Mouse (Mus musculus) heart, embryonic 14.5 days (tissue): ENCODE data around the gene Bcl9l. TPM values are rescaled to one million over a fixed set of nuclear protein-coding genes. Genes with fewer than 3 reads are reported as not detected.

ENCODE experiments used
- ATAC-seq: fragments of 200-750 bp; cut with Nextera tagmentation; 2 replicates; pipeline ENCODE4 v1.8.0; 2017; ENCODE audit warnings: low read depth, moderate TSS enrichment; ENCODE audit not compliant: insufficient number of reproducible peaks, insufficient read depth, low FRiP score
- H3K27ac ChIP-seq, 2 experiments: fragments of 200-500 bp in 1 of 2; fragments of 300-500 bp in 1 of 2; sonication (generic) in 1 of 2; replicated peaks in 1 of 2; 2 replicates each; pipeline ENCODE4 v1.5.1; 2012 to 2014; ENCODE audit warnings: low read depth in 2 of 2, low read length in 2 of 2, control low read depth in 1 of 2, mild to moderate bottlenecking in 1 of 2, mixed read lengths in 1 of 2; ENCODE audit not compliant: control insufficient read depth in 1 of 2, insufficient read depth in 1 of 2
- H3K27me3 ChIP-seq: fragments of 300-500 bp; sonication (generic); 2 replicates; pipeline ENCODE4 v1.6.1; 2014; ENCODE audit warnings: mild to moderate bottlenecking, low read length, control low read depth; ENCODE audit not compliant: control insufficient read depth, insufficient read depth
- H3K36me3 ChIP-seq: fragments of 300-500 bp; sonication (generic); 2 replicates; pipeline ENCODE4 v1.6.1; 2014; ENCODE audit warnings: mild to moderate bottlenecking, control low read depth, low read length, mixed read lengths; ENCODE audit not compliant: control insufficient read depth, insufficient read depth
- H3K4me1 ChIP-seq, 2 experiments: fragments of 200-500 bp in 1 of 2; fragments of 300-500 bp in 1 of 2; sonication (generic) in 1 of 2; 2 replicates each; pipeline ENCODE4 v1.6.1; 2012 to 2014; ENCODE audit warnings: low read length in 2 of 2, control low read depth in 1 of 2, mixed read lengths in 1 of 2; ENCODE audit not compliant: control insufficient read depth in 2 of 2, insufficient read depth in 2 of 2
- H3K4me2 ChIP-seq: fragments of 300-500 bp; sonication (generic); 2 replicates; pipeline ENCODE4 v1.6.1; 2014; ENCODE audit warnings: mild to moderate bottlenecking, low read length
- H3K4me3 ChIP-seq, 2 experiments: fragments of 200-500 bp in 1 of 2; fragments of 300-500 bp in 1 of 2; sonication (generic) in 1 of 2; 2 replicates each; pipeline ENCODE4 v1.5.1; 2012 to 2014; ENCODE audit warnings: low read length in 2 of 2, mild to moderate bottlenecking in 2 of 2, control low read depth in 1 of 2, low read depth in 1 of 2, moderate library complexity in 1 of 2; ENCODE audit not compliant: control insufficient read depth in 1 of 2, insufficient read depth in 1 of 2
- H3K9ac ChIP-seq: fragments of 300-500 bp; sonication (generic); 2 replicates; pipeline ENCODE4 v1.6.1; 2014; ENCODE audit warnings: mild to moderate bottlenecking, low read length
- H3K9me3 ChIP-seq: fragments of 300-500 bp; sonication (generic); 2 replicates; pipeline ENCODE4 v1.6.1; 2016; ENCODE audit warnings: low read length, control low read depth; ENCODE audit not compliant: control insufficient read depth
- WGBS: fragments of 180-500 bp; shearing (Covaris S2); extraction: QIAGEN DNeasy Blood & Tissue Kit; methylation state at CpG from one replicate; pipeline ENCODE4 v1.1.7; 2014; 5-methylcytosine and 5-hydroxymethylcytosine counted together
- polyA plus RNA-seq: library from polyadenylated mRNA; unstranded; fragments of >200 nt; fragmentation: Nextera tagmentation; extraction: Ambion mirVana; gene quantifications from 2 replicates; pipeline ENCODE4 v1.2.1, GENCODE M21; 2014

Bcl9l gene
- polyA plus RNA-seq, 1 experiment from 2014 or later = 12.5 TPM

GRCm38 (mm10) chr9:44457035-44457742 lies 25.4 kb upstream of the Bcl9l start:
- Histone ChIP-seq H3K36me3 (no peaks in the 10 kb centered on the region), H3K27ac (no peak overlapping the region), H3K4me2 (no peak overlapping the region), H3K4me3 (no peak overlapping the region), H3K27me3 (peaks cover 29% of the 10 kb centered on the region), H3K4me1 (no peaks in the 10 kb centered on the region), H3K9ac (no peak overlapping the region), H3K9me3 (no peaks in the 10 kb centered on the region)
- 11% methylated on average over 11 of the region's 11 CpGs for WGBS
- ATAC-seq = no peak

GRCm38 (mm10) chr9:44461950-44462349 lies 20.7 kb upstream of the Bcl9l start:
- no peak overlapping the region for H3K9ac ChIP-seq
- H3K27ac ChIP-seq = no peak overlapping the region
- H3K9me3 ChIP-seq = no peaks in the 10 kb centered on the region
- no peaks in the 10 kb centered on the region for H3K36me3 ChIP-seq
- no peak for ATAC-seq
- H3K4me3 ChIP-seq = no peak overlapping the region
- no peaks in the 10 kb centered on the region for H3K4me1 ChIP-seq
- 64% methylated on average over 5 of the region's 5 CpGs for WGBS
- peaks cover 10% of the 10 kb centered on the region; the same call in 1 of the 2 replicates for H3K27me3 ChIP-seq
- H3K4me2 ChIP-seq = no peak overlapping the region

GRCm38 (mm10) chr9:44468224-44468623 lies 14.4 kb upstream of the Bcl9l start:
- H3K4me1 ChIP-seq = no peaks in the 10 kb centered on the region
- no peak overlapping the region for H3K9ac ChIP-seq
- 54% methylated on average over 7 of the region's 7 CpGs for WGBS
- no peak for ATAC-seq
- H3K4me3 ChIP-seq = no peak overlapping the region
- no peaks in the 10 kb centered on the region for H3K27me3 ChIP-seq
- H3K9me3 ChIP-seq = no peaks in the 10 kb centered on the region
- H3K4me2 ChIP-seq = no peak overlapping the region
- H3K27ac ChIP-seq = no peak overlapping the region
- H3K36me3 ChIP-seq = no peaks in the 10 kb centered on the region

GRCm38 (mm10) chr9:44468800-44469199 lies 13.8 kb upstream of the Bcl9l start:
- Histone ChIP-seq H3K4me1 (no peaks in the 10 kb centered on the region), H3K9ac (no peak overlapping the region), H3K4me3 (no peak overlapping the region), H3K27ac (no peak overlapping the region), H3K4me2 (no peak overlapping the region), H3K27me3 (no peaks in the 10 kb centered on the region), H3K9me3 (no peaks in the 10 kb centered on the region), H3K36me3 (no peaks in the 10 kb centered on the region)
- no peak for ATAC-seq
- WGBS = 58% methylated on average over 2 of the region's 2 CpGs

GRCm38 (mm10) chr9:44473184-44473583 lies 9.4 kb upstream of the Bcl9l start:
- H3K27ac ChIP-seq = no peak overlapping the region
- H3K27me3 ChIP-seq = no peaks in the 10 kb centered on the region
- ATAC-seq = no peak
- WGBS = 57% methylated on average over 3 of the region's 3 CpGs
- H3K4me3 ChIP-seq = no peak overlapping the region
- H3K9ac ChIP-seq = no peak overlapping the region
- H3K4me2 ChIP-seq = no peak overlapping the region
- H3K9me3 ChIP-seq = no peaks in the 10 kb centered on the region
- H3K4me1 ChIP-seq = peaks cover 4 to 18% of the 10 kb centered on the region in 2 experiments
- no peaks in the 10 kb centered on the region for H3K36me3 ChIP-seq

- ATAC-seq = no peak
- 24% methylated on average over 1 of the region's 1 CpGs for WGBS
- Histone ChIP-seq H3K9me3 (no peaks in the 10 kb centered on the region), H3K4me3 (no peak overlapping the region), H3K9ac (no peak overlapping the region), H3K4me2 (no peak overlapping the region), H3K27ac (no peak overlapping the region), H3K27me3 (no peaks in the 10 kb centered on the region), H3K36me3 (no peaks in the 10 kb centered on the region), H3K4me1 (peaks cover 4 to 18% of the 10 kb centered on the region in 2 experiments)
Measured at GRCm38 (mm10) chr9:44474327-44474726, 8.3 kb upstream of the Bcl9l start.

GRCm38 (mm10) chr9:44475936-44476335 lies 6.7 kb upstream of the Bcl9l start:
- no peak overlapping the region for H3K4me3 ChIP-seq
- no peak overlapping the region for H3K4me2 ChIP-seq
- 96% methylated on average over 3 of the region's 3 CpGs for WGBS
- H3K27me3 ChIP-seq = no peaks in the 10 kb centered on the region
- no peaks in the 10 kb centered on the region for H3K36me3 ChIP-seq
- no peak for ATAC-seq
- H3K9ac ChIP-seq = no peak overlapping the region
- H3K4me1 ChIP-seq = peaks cover 6 to 26% of the 10 kb centered on the region in 2 experiments
- no peaks in the 10 kb centered on the region for H3K9me3 ChIP-seq
- no peak overlapping the region for H3K27ac ChIP-seq
